Mouse (Mus musculus) MEL (cell line): ENCODE data around the gene Trabd.

Source experiments
- CTCF ChIP-seq, 3 experiments: IDR thresholded peaks in 2 of 3; conservative IDR thresholded peaks in 1 of 3; 2 replicates each; pipeline ENCODE4 v1.5.1; 2011 to 2012; ENCODE audit warnings: low read length in 3 of 3, low read depth in 2 of 3, mild to moderate bottlenecking in 2 of 3, improper control_type of control experiment in 1 of 3, inconsistent platforms in 1 of 3, mixed read lengths in 1 of 3, moderate library complexity in 1 of 3; ENCODE audit not compliant: control insufficient read depth in 1 of 3, insufficient read depth in 1 of 3, poor library complexity in 1 of 3, severe bottlenecking in 1 of 3
- EP300 ChIP-seq, 2 experiments: IDR thresholded peaks; 2 replicates each; pipeline ENCODE4 v1.6.1; 2011; ENCODE audit warnings: improper control_type of control experiment in 2 of 2, low read length in 2 of 2, low read depth in 1 of 2, mild to moderate bottlenecking in 1 of 2
- GATA1 ChIP-seq: IDR thresholded peaks from 2 replicates; pipeline ENCODE4 v1.6.1; 2011; ENCODE audit warnings: low read depth, low read length, improper control_type of control experiment
- HCFC1 ChIP-seq: IDR thresholded peaks from 2 replicates; pipeline ENCODE4 v1.6.1; 2012; ENCODE audit warnings: low read depth, mild to moderate bottlenecking, inconsistent platforms, low read length, improper control_type of control experiment, moderate library complexity
- JUND ChIP-seq: IDR thresholded peaks from 2 replicates; pipeline ENCODE4 v1.6.1; 2011; ENCODE audit warnings: low read depth, mild to moderate bottlenecking, improper control_type of control experiment, low read length
- MAX ChIP-seq: IDR thresholded peaks from 2 replicates; pipeline ENCODE4 v1.6.1; 2011; ENCODE audit warnings: low read length, improper control_type of control experiment
- NELFE ChIP-seq: IDR thresholded peaks from 2 replicates; pipeline ENCODE4 v1.6.1; 2011; ENCODE audit warnings: low read depth, low read length, improper control_type of control experiment
- NRF1 ChIP-seq: IDR thresholded peaks from 2 replicates; pipeline ENCODE4 v1.6.1; 2014; ENCODE audit warnings: low read depth, mild to moderate bottlenecking, inconsistent platforms, low read length, improper control_type of control experiment, moderate library complexity; ENCODE audit not compliant: poor library complexity, insufficient read depth, severe bottlenecking
- POLR2A ChIP-seq, 2 experiments: IDR thresholded peaks; 2 replicates each; pipeline ENCODE4 v1.6.1; 2011 to 2012; ENCODE audit warnings: low read length in 2 of 2, mild to moderate bottlenecking in 2 of 2, control low read depth in 1 of 2, improper control_type of control experiment in 1 of 2, low read depth in 1 of 2, moderate library complexity in 1 of 2; ENCODE audit not compliant: control insufficient read depth in 1 of 2, insufficient read depth in 1 of 2, poor library complexity in 1 of 2
- TAL1 ChIP-seq: IDR thresholded peaks from 2 replicates; pipeline ENCODE4 v1.6.1; 2012; ENCODE audit warnings: mild to moderate bottlenecking, inconsistent platforms, low read length, moderate library complexity, mixed read lengths
- TCF12 ChIP-seq: IDR thresholded peaks from 2 replicates; pipeline ENCODE4 v1.6.1; 2014; ENCODE audit warnings: low read depth, mild to moderate bottlenecking, inconsistent platforms, low read length, improper control_type of control experiment, moderate library complexity
- USF2 ChIP-seq, 2 experiments: IDR thresholded peaks; 2 replicates each; pipeline ENCODE4 v1.6.1; 2011 to 2012; ENCODE audit warnings: improper control_type of control experiment in 2 of 2, low read length in 2 of 2, borderline replicate concordance in 1 of 2, inconsistent platforms in 1 of 2, low read depth in 1 of 2, mild to moderate bottlenecking in 1 of 2; ENCODE audit not compliant: insufficient read depth in 1 of 2
- ZKSCAN1 ChIP-seq: IDR thresholded peaks from 2 replicates; pipeline ENCODE4 v1.6.1; 2012; ENCODE audit warnings: low read depth, mild to moderate bottlenecking, inconsistent platforms, low read length, improper control_type of control experiment, moderate library complexity
- ZMIZ1 ChIP-seq: IDR thresholded peaks from 2 replicates; pipeline ENCODE4 v1.6.1; 2012; ENCODE audit warnings: low read depth, mild to moderate bottlenecking, inconsistent platforms, low read length, improper control_type of control experiment, moderate library complexity

GRCm38 (mm10) chr15:89059161-89059931 is 15.6 kb upstream of the Trabd start, which contains the start of gene Panx2:
- TF ChIP-seq GATA1 (no peak), CTCF (IDR thresholded peaks at IDR 0.05 in 2 of 3, conservative IDR thresholded peaks at IDR 0.05 in 1 of 3; ENCODE audit: control insufficient read depth in 1 of 3, insufficient read depth in 1 of 3, low read depth in 2 of 3, low read length in 3 of 3, poor library complexity in 1 of 3, severe bottlenecking in 1 of 3) (no peak), HCFC1 (no peak), POLR2A (IDR thresholded peaks at IDR 0.05; ENCODE audit: control insufficient read depth in 1 of 2, insufficient read depth in 1 of 2, low read depth in 1 of 2, low read length in 2 of 2, poor library complexity in 1 of 2) (no peak), TAL1 (no peak), NELFE (no peak), MAX (no peak), TCF12 (no peak), EP300 (IDR thresholded peaks at IDR 0.05; ENCODE audit: low read depth in 1 of 2, low read length in 2 of 2) (no peak), ZMIZ1 (no peak), JUND (no peak), ZKSCAN1 (no peak), NRF1 (no peak), USF2 (IDR thresholded peaks at IDR 0.05; ENCODE audit: borderline replicate concordance in 1 of 2, insufficient read depth in 1 of 2, low read depth in 1 of 2, low read length in 2 of 2) (no peak)
